Mouse (Mus musculus): ENCODE results near the gene Rab3gap2. TPM values are rescaled to one million over a fixed set of nuclear protein-coding genes. Genes with fewer than 3 reads are reported as not detected.

Gene Rab3gap2
- polyA plus RNA-seq (2015; fragmentation: Nextera tagmentation; extraction: Ambion mirVana): 12.7 and 15.0 TPM in 2 replicates

DNA sequence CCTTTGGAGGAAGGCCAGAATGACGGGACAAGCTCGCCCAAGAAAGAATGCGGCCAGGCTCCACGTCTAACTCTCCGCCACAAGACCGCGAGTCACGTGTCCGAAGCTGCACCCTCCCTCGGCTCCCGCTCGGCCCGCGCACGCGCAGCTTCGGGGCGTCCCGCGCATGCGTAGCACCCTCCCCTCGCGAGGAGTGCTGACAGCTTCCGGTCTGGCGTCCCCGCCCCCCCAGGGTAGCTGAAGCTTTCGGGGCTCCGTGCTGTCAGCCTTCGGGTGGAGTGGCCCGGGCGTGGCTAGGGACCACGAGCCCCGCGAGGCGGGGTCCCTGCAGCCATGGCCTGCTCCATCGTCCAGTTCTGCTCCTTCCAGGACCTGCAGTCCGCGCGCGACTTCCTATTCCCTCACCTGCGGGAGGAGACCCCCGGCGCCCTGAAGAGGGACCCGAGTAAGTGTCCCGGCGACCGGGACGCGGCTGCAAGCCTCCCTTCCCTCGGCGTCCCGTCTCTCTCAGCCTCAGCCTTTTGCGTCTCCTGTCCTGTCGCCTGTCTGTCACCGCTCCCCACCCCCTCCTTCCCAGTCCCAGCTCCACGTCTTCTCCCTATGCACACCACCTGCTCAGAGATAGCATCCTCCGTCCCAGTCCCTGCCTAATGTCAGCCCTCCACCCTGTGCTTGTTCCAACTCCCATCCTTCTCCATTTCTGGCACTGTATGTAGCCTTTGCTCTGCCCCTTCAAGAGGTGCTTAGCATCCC, at the start of gene Rab3gap2:
Rab3gap2 (plus strand) TSS at position 209 of the 753 bp plus-strand sequence.

DNA sequence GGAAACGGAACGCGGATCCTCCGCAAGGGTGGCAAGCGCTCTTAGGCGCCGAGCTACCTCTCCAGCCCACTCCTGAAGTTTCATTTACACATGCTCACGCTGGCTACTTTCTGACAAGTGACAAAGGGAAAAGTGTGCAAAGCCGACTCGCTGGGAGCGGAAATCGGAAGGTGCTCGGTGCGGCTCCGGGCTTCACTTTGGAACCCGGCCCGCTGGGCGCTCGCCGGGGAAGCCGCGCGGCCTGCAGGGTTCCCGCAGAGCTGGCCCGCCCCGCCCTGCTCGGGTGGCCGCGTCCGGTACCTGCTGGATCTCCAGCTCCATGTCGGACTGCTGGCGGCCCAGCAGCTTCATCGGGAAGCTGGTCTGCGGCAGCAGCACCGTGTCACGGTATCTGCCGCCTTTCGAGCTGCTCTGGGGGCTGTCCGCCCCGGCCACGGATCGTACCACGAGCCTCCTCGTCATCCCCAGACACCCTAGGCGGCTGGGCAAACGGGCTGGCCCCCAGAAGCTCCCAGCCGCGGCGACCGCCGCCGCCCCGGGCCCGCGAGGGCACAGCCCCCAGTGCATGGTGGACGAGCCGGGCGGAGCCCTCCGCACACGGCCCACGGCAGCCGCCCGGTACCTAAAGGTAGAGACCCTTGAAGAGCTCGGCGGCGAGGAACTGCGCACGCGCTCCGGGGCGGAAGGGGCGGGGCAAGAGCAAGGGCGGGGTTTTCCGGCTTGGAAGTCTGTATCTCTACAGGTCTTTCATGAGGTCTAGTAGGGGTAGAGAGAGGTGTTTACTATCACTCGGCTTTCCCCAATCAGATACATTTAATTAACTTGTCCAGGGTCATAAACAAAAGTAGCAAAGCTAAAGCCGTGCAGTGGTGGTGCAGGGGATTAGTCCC, 125.0 kb downstream of the Rab3gap2 start, which contains the start of gene Iars2:
Iars2 (minus strand) TSS at position 676 of the 890 bp plus-strand sequence.

DNA sequence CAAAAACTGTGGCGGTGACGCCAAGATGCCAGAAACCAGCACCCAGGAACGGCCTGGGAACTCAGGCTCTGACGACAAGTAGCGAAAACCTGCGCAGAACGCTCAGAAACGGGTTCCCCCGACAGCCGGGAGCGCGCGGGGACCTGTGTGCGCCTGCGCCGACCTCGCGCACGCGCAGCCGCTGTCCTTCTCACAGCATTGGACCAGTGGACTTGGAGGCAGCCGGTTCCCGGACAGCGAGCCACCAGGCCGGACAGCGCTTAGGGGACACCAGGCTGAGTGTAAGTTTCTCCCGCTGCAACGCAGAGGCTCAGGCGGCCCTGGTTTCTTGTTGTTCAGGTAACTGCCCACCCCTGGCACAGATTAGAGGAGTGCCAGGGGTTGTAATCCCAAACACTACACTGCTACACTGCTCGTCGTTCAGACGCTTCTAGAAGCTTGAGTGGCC, 128.1 kb downstream of the Rab3gap2 start, which contains the start of gene Bpnt1:
Bpnt1 (plus strand) TSS at position 167 of the 448 bp plus-strand sequence.

MicroRNA genes within 50 kb of the gene (microRNA counts, 519-probe panel; counts per million panel counts)
- 2,883 counts per million, percentile 42 among the panel's probes with 10 or more counts for microRNA mmu-miR-194
- 900 counts per million, percentile 4 among the panel's probes with 10 or more counts for microRNA mmu-miR-664

Small RNA genes lying within 50 kb of the gene (microRNA-seq; reads per million reads assigned to microRNA genes)
- 5.3 reads per million, percentile 11 among the genes with 10 or more reads in this experiment for gene Mir194-1
- gene Mir215: 31.8 reads per million, percentile 34 among the genes with 10 or more reads in this experiment
- gene Mir664: 22.6 reads per million, percentile 29 among the genes with 10 or more reads in this experiment

Other genes starting within 250 kb of the Rab3gap2 start
- gene Mark1, start 204.5 kb upstream of the Rab3gap2 start, polyA plus RNA-seq (2015; fragmentation: Nextera tagmentation; extraction: Ambion mirVana): 1.2 TPM in 2 replicates
- 21.0 and 23.6 TPM in 2 replicates for gene Iars2, start 125.3 kb downstream of the Rab3gap2 start, polyA plus RNA-seq (2015; fragmentation: Nextera tagmentation; extraction: Ambion mirVana)
- 35.8 and 41.7 TPM in 2 replicates for gene Bpnt1, start 128.0 kb downstream of the Rab3gap2 start, polyA plus RNA-seq (2015; fragmentation: Nextera tagmentation; extraction: Ambion mirVana)
- 80.2 and 95.5 TPM in 2 replicates for gene Eprs, start 158.9 kb downstream of the Rab3gap2 start, polyA plus RNA-seq (2015; fragmentation: Nextera tagmentation; extraction: Ambion mirVana)